Mouse (Mus musculus) MEL (cell line): ENCODE results near the gene Lhfpl2. TPM values are rescaled to one million over a fixed set of nuclear protein-coding genes. Genes with fewer than 3 reads are reported as not detected.
A peak's percentile ranks its signal among the peaks of the same experiment; 100 is the strongest.

Source experiments
- DNase-seq: peaks from one replicate; pipeline ENCODE4 v3.0.0; 2011; ENCODE audit warnings: low read depth, low spot score
- H3K27ac ChIP-seq: 2 replicates; pipeline ENCODE4 v1.5.1; 2012; ENCODE audit warnings: low read depth, mild to moderate bottlenecking, control low read depth, low read length, moderate library complexity; ENCODE audit not compliant: control insufficient read depth
- H3K27me3 ChIP-seq, 2 experiments: fragments of 150-350 bp in 1 of 2; sonication (generic) in 1 of 2; 2 replicates each; pipeline ENCODE4 v1.6.1; 2012; ENCODE audit warnings: low read length in 2 of 2, mild to moderate bottlenecking in 2 of 2, improper control_type of control experiment in 1 of 2, moderate library complexity in 1 of 2; ENCODE audit not compliant: insufficient read depth in 2 of 2, control insufficient read depth in 1 of 2
- H3K36me3 ChIP-seq, 2 experiments: 2 replicates each; pipeline ENCODE4 v1.6.1; 2012 to 2014; ENCODE audit warnings: low read length in 2 of 2, improper control_type of control experiment in 1 of 2, inconsistent platforms in 1 of 2, mild to moderate bottlenecking in 1 of 2; ENCODE audit not compliant: insufficient read depth in 2 of 2, control insufficient read depth in 1 of 2
- H3K4me1 ChIP-seq, 2 experiments: fragments of 150-350 bp in 1 of 2; sonication (generic) in 1 of 2; 2 replicates each; pipeline ENCODE4 v1.6.1; 2012; ENCODE audit warnings: low read length in 2 of 2, improper control_type of control experiment in 1 of 2, mild to moderate bottlenecking in 1 of 2; ENCODE audit not compliant: insufficient read depth in 2 of 2, control insufficient read depth in 1 of 2
- H3K4me3 ChIP-seq, 2 experiments: fragments of 150-350 bp in 1 of 2; sonication (generic) in 1 of 2; 2 replicates each; pipeline ENCODE4 v1.5.1; 2012; ENCODE audit warnings: low read depth in 2 of 2, low read length in 2 of 2, mild to moderate bottlenecking in 2 of 2, moderate library complexity in 2 of 2, control low read depth in 1 of 2, improper control_type of control experiment in 1 of 2; ENCODE audit not compliant: control insufficient read depth in 1 of 2, insufficient read depth in 1 of 2
- H3K79me2 ChIP-seq: 2 replicates; pipeline ENCODE4 v1.6.1; 2012; ENCODE audit warnings: mild to moderate bottlenecking, low read length, moderate library complexity; ENCODE audit not compliant: control insufficient read depth, poor library complexity, insufficient read depth
- H3K9ac ChIP-seq: 2 replicates; pipeline ENCODE4 v1.6.1; 2012; ENCODE audit warnings: low read depth, mild to moderate bottlenecking, control low read depth, low read length, moderate library complexity; ENCODE audit not compliant: control insufficient read depth, poor library complexity, severe bottlenecking
- H3K9me3 ChIP-seq: fragments of 150-350 bp; sonication (generic); replicated peaks from 2 replicates; pipeline ENCODE4 v1.6.1; 2012; ENCODE audit warnings: mild to moderate bottlenecking, low read length, improper control_type of control experiment, moderate library complexity; ENCODE audit not compliant: insufficient read depth
- BHLHE40 ChIP-seq: IDR thresholded peaks from 2 replicates; pipeline ENCODE4 v1.6.1; 2012; ENCODE audit warnings: low read depth, mild to moderate bottlenecking, inconsistent platforms, low read length, improper control_type of control experiment, borderline replicate concordance
- CHD1 ChIP-seq: IDR thresholded peaks from 2 replicates; pipeline ENCODE4 v1.6.1; 2012; ENCODE audit warnings: low read depth, mild to moderate bottlenecking, inconsistent platforms, low read length, improper control_type of control experiment
- CHD2 ChIP-seq: IDR thresholded peaks from 2 replicates; pipeline ENCODE4 v1.6.1; 2011; ENCODE audit warnings: low read length, improper control_type of control experiment
- ELF1 ChIP-seq: IDR thresholded peaks from 2 replicates; pipeline ENCODE4 v1.6.1; 2014; ENCODE audit warnings: low read depth, mild to moderate bottlenecking, inconsistent platforms, low read length, improper control_type of control experiment, moderate library complexity
- EP300 ChIP-seq, 2 experiments: IDR thresholded peaks; 2 replicates each; pipeline ENCODE4 v1.6.1; 2011; ENCODE audit warnings: improper control_type of control experiment in 2 of 2, low read length in 2 of 2, low read depth in 1 of 2, mild to moderate bottlenecking in 1 of 2
- ETS1 ChIP-seq: IDR thresholded peaks from 2 replicates; pipeline ENCODE4 v1.6.1; 2012; ENCODE audit warnings: low read depth, mild to moderate bottlenecking, inconsistent platforms, low read length, improper control_type of control experiment, moderate library complexity
- GABPA ChIP-seq: IDR thresholded peaks from 2 replicates; pipeline ENCODE4 v1.6.1; 2012; ENCODE audit warnings: low read depth, mild to moderate bottlenecking, inconsistent platforms, low read length, improper control_type of control experiment, moderate library complexity
- GATA1 ChIP-seq: IDR thresholded peaks from 2 replicates; pipeline ENCODE4 v1.6.1; 2011; ENCODE audit warnings: low read depth, low read length, improper control_type of control experiment
- HCFC1 ChIP-seq: IDR thresholded peaks from 2 replicates; pipeline ENCODE4 v1.6.1; 2012; ENCODE audit warnings: low read depth, mild to moderate bottlenecking, inconsistent platforms, low read length, improper control_type of control experiment, moderate library complexity
- KAT2A ChIP-seq: conservative IDR thresholded peaks from 2 replicates; pipeline ENCODE4 v1.6.1; 2012; ENCODE audit warnings: low read depth, low read length, improper control_type of control experiment, inconsistent platforms
- MAX ChIP-seq: IDR thresholded peaks from 2 replicates; pipeline ENCODE4 v1.6.1; 2011; ENCODE audit warnings: low read length, improper control_type of control experiment
- MAZ ChIP-seq: IDR thresholded peaks from 2 replicates; pipeline ENCODE4 v1.6.1; 2012; ENCODE audit warnings: low read depth, mild to moderate bottlenecking, inconsistent platforms, low read length, improper control_type of control experiment
- MEF2A ChIP-seq: IDR thresholded peaks from 2 replicates; pipeline ENCODE4 v1.6.1; 2014; ENCODE audit warnings: low read depth, mild to moderate bottlenecking, inconsistent platforms, low read length, improper control_type of control experiment; ENCODE audit not compliant: poor library complexity, insufficient replicate concordance, severe bottlenecking; ENCODE audit errors: extremely low read depth
- MXI1 ChIP-seq: IDR thresholded peaks from 2 replicates; pipeline ENCODE4 v1.6.1; 2011; ENCODE audit warnings: mild to moderate bottlenecking, low read depth, low read length, improper control_type of control experiment
- MYC ChIP-seq: IDR thresholded peaks from 2 replicates; pipeline ENCODE4 v1.6.1; 2011; ENCODE audit warnings: low read depth, mild to moderate bottlenecking, low read length, improper control_type of control experiment, moderate library complexity
- NELFE ChIP-seq: IDR thresholded peaks from 2 replicates; pipeline ENCODE4 v1.6.1; 2011; ENCODE audit warnings: low read depth, low read length, improper control_type of control experiment
- NRF1 ChIP-seq: IDR thresholded peaks from 2 replicates; pipeline ENCODE4 v1.6.1; 2014; ENCODE audit warnings: low read depth, mild to moderate bottlenecking, inconsistent platforms, low read length, improper control_type of control experiment, moderate library complexity; ENCODE audit not compliant: poor library complexity, insufficient read depth, severe bottlenecking
- POLR2A ChIP-seq, 2 experiments: IDR thresholded peaks; 2 replicates each; pipeline ENCODE4 v1.6.1; 2011 to 2012; ENCODE audit warnings: low read length in 2 of 2, mild to moderate bottlenecking in 2 of 2, control low read depth in 1 of 2, improper control_type of control experiment in 1 of 2, low read depth in 1 of 2, moderate library complexity in 1 of 2; ENCODE audit not compliant: control insufficient read depth in 1 of 2, insufficient read depth in 1 of 2, poor library complexity in 1 of 2
- POLR2AphosphoS2 ChIP-seq: IDR thresholded peaks from 2 replicates; pipeline ENCODE4 v1.6.1; 2011; ENCODE audit warnings: low read length, improper control_type of control experiment
- POLR2AphosphoS5 ChIP-seq: IDR thresholded peaks from 2 replicates; pipeline ENCODE4 v1.6.1; 2012; ENCODE audit warnings: low read depth, borderline replicate concordance, mild to moderate bottlenecking, inconsistent platforms, low read length, moderate library complexity, mixed read lengths
- RAD21 ChIP-seq: IDR thresholded peaks from 2 replicates; pipeline ENCODE4 v1.6.1; 2011; ENCODE audit warnings: mild to moderate bottlenecking, low read depth, low read length, improper control_type of control experiment
- RCOR1 ChIP-seq: IDR thresholded peaks from 2 replicates; pipeline ENCODE4 v1.6.1; 2012; ENCODE audit warnings: low read depth, mild to moderate bottlenecking, inconsistent platforms, low read length, improper control_type of control experiment
- SIN3A ChIP-seq: IDR thresholded peaks from 2 replicates; pipeline ENCODE4 v1.6.1; 2012; ENCODE audit warnings: low read length, improper control_type of control experiment, inconsistent platforms
- SMC3 ChIP-seq: IDR thresholded peaks from 2 replicates; pipeline ENCODE4 v1.6.1; 2011; ENCODE audit warnings: low read depth, low read length, improper control_type of control experiment
- TAL1 ChIP-seq: IDR thresholded peaks from 2 replicates; pipeline ENCODE4 v1.6.1; 2012; ENCODE audit warnings: mild to moderate bottlenecking, inconsistent platforms, low read length, moderate library complexity, mixed read lengths
- TBP ChIP-seq: IDR thresholded peaks from 2 replicates; pipeline ENCODE4 v1.8.0; 2011; ENCODE audit warnings: low read depth, low read length, improper control_type of control experiment
- UBTF ChIP-seq: IDR thresholded peaks from 2 replicates; pipeline ENCODE4 v1.6.1; 2012; ENCODE audit warnings: low read depth, mild to moderate bottlenecking, inconsistent platforms, low read length, improper control_type of control experiment, moderate library complexity, borderline replicate concordance; ENCODE audit not compliant: insufficient read depth
- USF2 ChIP-seq, 2 experiments: IDR thresholded peaks; 2 replicates each; pipeline ENCODE4 v1.6.1; 2011 to 2012; ENCODE audit warnings: improper control_type of control experiment in 2 of 2, low read length in 2 of 2, borderline replicate concordance in 1 of 2, inconsistent platforms in 1 of 2, low read depth in 1 of 2, mild to moderate bottlenecking in 1 of 2; ENCODE audit not compliant: insufficient read depth in 1 of 2
- ZKSCAN1 ChIP-seq: IDR thresholded peaks from 2 replicates; pipeline ENCODE4 v1.6.1; 2012; ENCODE audit warnings: low read depth, mild to moderate bottlenecking, inconsistent platforms, low read length, improper control_type of control experiment, moderate library complexity
- polyA plus RNA-seq, 2 experiments: library from polyadenylated mRNA; stranded (reverse) in 1 of 2; unstranded in 1 of 2; fragments of >175 nt in 1 of 2; fragments of >200 nt in 1 of 2; gene quantifications; 2 replicates each; pipeline versions ENCODE4 v1.2.1 to v1.2.4; 2012; ENCODE audit warnings: low replicate concordance in 2 of 2, low read depth in 1 of 2; ENCODE audit not compliant: insufficient read length in 2 of 2, insufficient read depth in 1 of 2, missing spikeins in 1 of 2
- total RNA-seq: library from RNA; depleted of rRNA; stranded (reverse); fragments of 300-350 nt; gene quantifications from 2 replicates; pipeline ENCODE4 v1.2.3, GENCODE M21; 2012

Gene Lhfpl2
- total and polyA plus RNA-seq, 3 experiments, result 24.5 to 30.2 TPM; not detected in 1

DNA sequence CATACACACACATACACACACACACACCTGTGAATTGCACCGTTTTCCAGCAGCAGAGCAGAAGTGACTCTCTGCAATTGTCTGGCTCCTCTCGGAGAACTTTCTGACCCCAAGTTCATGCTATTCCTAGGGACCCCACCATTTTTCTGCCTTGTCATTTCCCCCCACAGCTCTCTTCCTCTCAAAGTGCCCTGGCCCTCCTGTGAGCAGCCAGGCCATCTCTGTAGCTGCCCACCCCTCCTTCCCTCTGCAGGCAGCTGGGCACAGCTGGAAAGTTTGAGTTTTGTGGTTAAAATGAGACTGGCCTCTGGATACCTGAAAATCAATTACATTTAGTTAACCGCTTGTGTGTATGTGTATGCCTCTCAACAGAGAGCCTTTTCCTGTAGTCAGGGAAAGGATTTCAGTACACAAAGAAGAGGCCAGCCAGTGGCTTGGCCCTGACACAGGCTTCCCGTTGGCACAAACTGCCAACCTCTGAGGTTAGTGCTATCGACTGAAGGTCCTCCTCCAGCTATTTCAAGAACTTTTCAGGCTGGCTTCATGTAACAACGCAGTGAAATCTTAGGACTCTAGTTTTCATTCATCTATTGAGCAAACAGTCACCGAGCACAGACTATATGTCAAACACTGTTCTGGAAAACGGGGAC is 125.9 kb downstream of the Lhfpl2 start:
- H3K79me2 ChIP-seq, result peaks cover 57% of the 10 kb centered on the region
- no peaks in the 10 kb centered on the region for H3K27me3 ChIP-seq
- H3K4me3 ChIP-seq, result no peak overlapping the region
- peaks cover 22 to 37% of the 10 kb centered on the region in 2 experiments for H3K4me1 ChIP-seq
- peaks cover 7 to 36% of the 10 kb centered on the region in 2 experiments for H3K36me3 ChIP-seq
- no peak overlapping the region for H3K9ac ChIP-seq
- no peaks in the 10 kb centered on the region for H3K9me3 ChIP-seq
- DNase-seq, result no peak
- H3K27ac ChIP-seq, result no peak overlapping the region
- TF ChIP-seq MXI1, result no peak
- no peak for TF ChIP-seq USF2 (IDR thresholded peaks at IDR 0.05; ENCODE audit: borderline replicate concordance in 1 of 2, insufficient read depth in 1 of 2, low read depth in 1 of 2, low read length in 2 of 2)
- TF ChIP-seq NELFE, result no peak
- no peak for TF ChIP-seq POLR2AphosphoS2
- TF ChIP-seq SIN3A, result no peak
- no peak for TF ChIP-seq GABPA
- no peak for TF ChIP-seq POLR2A (IDR thresholded peaks at IDR 0.05; ENCODE audit: control insufficient read depth in 1 of 2, insufficient read depth in 1 of 2, low read depth in 1 of 2, low read length in 2 of 2, poor library complexity in 1 of 2)
- TF ChIP-seq GATA1, result no peak
- no peak for TF ChIP-seq MEF2A
- TF ChIP-seq RAD21, result no peak
- TF ChIP-seq SMC3, result no peak
- TF ChIP-seq MYC, result no peak
- no peak for TF ChIP-seq ZKSCAN1
- TF ChIP-seq NRF1, result no peak
- no peak for TF ChIP-seq MAZ
- no peak for TF ChIP-seq UBTF
- TF ChIP-seq CHD2, result no peak
- TF ChIP-seq, all 39 proteins: peak for 0

DNA sequence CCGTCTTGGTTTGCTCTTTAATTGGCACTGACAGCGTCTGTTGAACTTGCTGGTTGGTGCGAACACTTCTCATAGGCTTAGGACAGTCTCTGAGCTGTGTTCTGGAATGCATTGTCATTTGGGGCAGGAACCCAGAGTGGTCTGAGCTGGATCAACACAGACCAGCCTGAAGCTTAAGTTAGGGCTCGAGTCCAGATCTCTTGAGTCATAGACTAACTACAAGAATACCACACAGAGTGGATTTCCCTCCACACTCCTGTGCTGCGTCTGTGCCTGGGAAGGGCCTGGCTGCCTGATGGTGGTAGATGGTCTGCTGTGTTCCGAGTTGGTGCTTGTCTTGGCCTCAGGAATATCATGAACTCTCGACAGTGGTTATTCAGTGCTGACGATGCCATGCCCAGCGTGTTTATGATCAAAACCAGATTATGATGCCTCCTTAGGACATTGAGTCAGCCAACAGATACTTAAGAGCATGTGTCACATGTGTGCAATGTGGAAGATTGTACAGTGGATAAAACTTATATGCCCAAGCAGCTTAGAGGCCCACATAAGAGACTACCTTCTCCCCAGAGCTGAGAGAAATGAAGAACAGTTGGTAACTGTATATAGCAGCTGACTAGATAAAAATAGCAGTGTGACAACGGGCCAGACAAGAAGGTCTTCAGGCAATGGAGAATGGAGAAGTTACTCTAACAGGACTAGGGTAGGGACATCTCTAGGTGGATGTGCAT is 127.3 kb downstream of the Lhfpl2 start:
- H3K4me1 ChIP-seq, result peaks cover 22 to 34% of the 10 kb centered on the region in 2 experiments
- H3K9me3 ChIP-seq, result no peaks in the 10 kb centered on the region
- H3K4me3 ChIP-seq, result no peak overlapping the region
- DNase-seq, result peak; percentile 69
- peaks cover 47% of the 10 kb centered on the region for H3K79me2 ChIP-seq
- peaks cover 7 to 35% of the 10 kb centered on the region in 2 experiments for H3K36me3 ChIP-seq
- peak overlapping the region; percentile 71 for H3K27ac ChIP-seq
- H3K27me3 ChIP-seq, result no peaks in the 10 kb centered on the region
- no peak overlapping the region; the same call in 1 of the 2 replicates for H3K9ac ChIP-seq
- TF ChIP-seq RCOR1, result no peak
- no peak for TF ChIP-seq KAT2A
- TF ChIP-seq MYC, result 0 out of 2 replicates have a peak, but pooled peaks have one; percentile 31
- peak; percentile 91; the same call in 1 of the 2 replicates for TF ChIP-seq MEF2A
- TF ChIP-seq CHD1, result no peak
- TF ChIP-seq USF2 (IDR thresholded peaks at IDR 0.05; ENCODE audit: borderline replicate concordance in 1 of 2, insufficient read depth in 1 of 2, low read depth in 1 of 2, low read length in 2 of 2), result no peak
- no peak for TF ChIP-seq POLR2AphosphoS2
- TF ChIP-seq TAL1, result no peak
- TF ChIP-seq ETS1, result peak; percentile 93
- TF ChIP-seq TBP, result no peak
- no peak for TF ChIP-seq ELF1
- TF ChIP-seq BHLHE40, result no peak
- peak; percentile 44 to 78; a peak in 3 of 4 replicates for TF ChIP-seq EP300 (IDR thresholded peaks at IDR 0.05; ENCODE audit: low read depth in 1 of 2, low read length in 2 of 2)
- TF ChIP-seq UBTF, result no peak
- TF ChIP-seq HCFC1, result no peak
- peak; percentile 58; the same call in 1 of the 2 replicates for TF ChIP-seq MAX
- TF ChIP-seq POLR2AphosphoS5, result no peak
